Mouse (Mus musculus) cortical plate, adult 2 months (tissue): Measurements from ENCODE around the gene Sema6d.

Experiments
- CTCF ChIP-seq: fragments of 200-500 bp; IDR thresholded peaks from 2 replicates; pipeline ENCODE4 v1.5.1; 2011; ENCODE audit warnings: mild to moderate bottlenecking, control low read depth, low read length; ENCODE audit not compliant: insufficient read depth; ENCODE audit errors: extremely low read depth
- POLR2A ChIP-seq: fragments of 200-500 bp; IDR thresholded peaks from 2 replicates; pipeline ENCODE4 v1.6.1; 2011; ENCODE audit warnings: mild to moderate bottlenecking, low read length, control low read depth; ENCODE audit not compliant: insufficient read depth; ENCODE audit errors: extremely low read depth

GRCm38 (mm10) chr2:124308605-124309004 is 218.8 kb downstream of the Sema6d start:
- no peak for TF ChIP-seq CTCF
- no peak for TF ChIP-seq POLR2A
